Mouse (Mus musculus): ENCODE data around the gene Spaar.
A peak's percentile ranks its signal among the peaks of the same experiment; 100 is the strongest.

Gene Spaar

DNA sequence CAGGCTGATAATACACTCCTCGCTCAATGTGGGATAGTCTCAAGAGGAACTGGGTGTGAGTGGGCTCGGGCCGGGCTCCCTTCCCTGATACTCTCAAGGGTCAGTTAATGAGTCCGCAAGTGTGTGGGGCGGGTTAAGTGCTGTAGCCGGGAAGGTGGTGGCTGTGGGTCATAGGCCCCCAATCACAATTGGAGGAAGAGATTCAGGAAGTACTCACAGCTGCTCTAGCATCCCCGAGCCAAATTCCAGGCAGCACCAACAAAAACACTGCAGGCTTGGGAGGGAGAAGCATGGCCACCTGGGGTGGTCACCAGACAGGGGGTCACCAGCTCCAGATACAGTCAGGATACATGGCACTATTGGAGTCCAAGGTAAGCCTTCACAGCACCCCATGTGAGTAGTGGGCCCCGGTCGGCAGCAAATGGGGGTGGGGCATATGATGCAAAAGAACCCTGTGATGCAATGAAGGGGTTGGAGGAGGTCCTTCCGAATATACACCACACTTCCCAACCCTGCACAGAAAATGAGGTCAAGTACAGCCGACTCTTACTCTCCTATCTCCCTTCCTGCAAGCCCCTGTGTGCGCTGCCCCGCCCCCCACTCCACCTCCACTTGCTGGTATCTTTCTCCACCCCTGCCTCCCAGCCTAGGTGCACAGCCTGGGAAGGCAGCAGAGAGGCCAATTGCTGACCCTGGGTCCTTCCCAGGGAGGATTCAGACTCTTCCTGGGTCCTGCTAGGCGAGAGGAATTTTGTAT, at the start of gene Spaar:
TSS of gene Spaar (plus strand) at position 241 of the 757 bp plus-strand sequence.
- no peak for DNase-seq (ENCODE audit: low read depth, low spot score)

DNA sequence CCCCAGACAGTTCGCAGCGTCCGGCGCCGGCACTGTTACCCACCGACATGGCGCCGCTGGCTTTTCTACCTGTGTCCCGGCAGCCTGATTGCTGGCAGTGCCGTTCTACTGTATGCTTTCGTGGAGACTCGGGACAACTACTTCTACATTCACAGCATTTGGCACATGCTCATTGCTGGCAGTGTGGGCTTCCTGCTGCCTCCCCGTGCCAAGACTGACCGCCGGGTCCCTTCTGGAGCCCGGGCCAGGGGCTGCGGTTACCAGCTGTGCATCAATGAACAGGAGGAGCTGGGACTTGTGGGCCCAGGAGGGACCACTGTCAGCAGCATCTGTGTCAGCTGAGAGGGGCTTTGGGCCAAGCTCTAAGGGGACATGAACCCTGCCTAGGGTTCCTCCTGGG, 39.8 kb upstream of the Spaar start:
- no peak for DNase-seq (ENCODE audit: low read depth, low spot score)

DNA sequence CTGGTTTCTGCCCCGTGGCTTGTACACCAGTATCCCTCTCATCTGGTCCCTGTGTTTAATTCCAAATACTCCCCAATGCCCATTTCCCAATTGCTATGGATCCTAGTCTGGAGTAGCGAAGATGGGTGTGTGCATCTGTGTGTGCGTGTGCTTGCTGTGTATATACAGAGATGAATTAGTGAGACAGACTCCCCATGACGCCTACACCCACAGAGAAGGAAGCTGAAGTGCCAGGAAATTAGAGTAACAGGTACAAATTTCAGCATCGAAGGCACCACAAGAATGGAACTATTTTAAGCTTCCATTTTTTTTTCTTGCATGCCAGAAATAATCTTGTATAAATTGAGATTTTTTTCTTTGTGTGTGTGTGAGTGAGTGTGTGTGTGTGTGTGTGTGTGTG, 38.8 kb upstream of the Spaar start:
- no peak for DNase-seq (ENCODE audit: low read depth, low spot score)

DNA sequence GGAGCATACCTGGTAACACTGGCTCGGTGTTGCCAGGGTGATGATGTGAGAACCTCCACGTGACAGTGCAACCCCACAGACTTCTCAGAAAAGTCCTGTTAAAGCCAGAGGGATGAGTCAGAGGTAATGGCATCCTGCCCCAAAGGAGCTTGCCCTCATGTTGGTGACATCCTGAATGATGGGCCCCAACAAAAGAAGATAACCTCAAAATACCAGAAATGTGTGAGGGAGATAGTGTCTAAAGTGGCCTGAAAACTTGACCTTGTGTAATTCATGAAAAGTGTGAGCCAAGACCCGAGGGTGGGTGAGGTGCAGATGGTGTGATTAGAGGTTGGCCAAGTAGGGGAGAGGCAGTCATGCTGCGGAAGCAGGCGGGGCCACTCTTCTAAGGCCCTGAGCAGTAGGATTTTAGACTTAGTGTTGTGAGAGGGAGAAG, 36.0 kb upstream of the Spaar start:
- DNase-seq (ENCODE audit: low read depth, low spot score): no peak

GRCm38 (mm10) chr4:43694439-43695248, 35.2 kb upstream of the Spaar start:
- no peak for DNase-seq (ENCODE audit: low read depth, low spot score)

DNA sequence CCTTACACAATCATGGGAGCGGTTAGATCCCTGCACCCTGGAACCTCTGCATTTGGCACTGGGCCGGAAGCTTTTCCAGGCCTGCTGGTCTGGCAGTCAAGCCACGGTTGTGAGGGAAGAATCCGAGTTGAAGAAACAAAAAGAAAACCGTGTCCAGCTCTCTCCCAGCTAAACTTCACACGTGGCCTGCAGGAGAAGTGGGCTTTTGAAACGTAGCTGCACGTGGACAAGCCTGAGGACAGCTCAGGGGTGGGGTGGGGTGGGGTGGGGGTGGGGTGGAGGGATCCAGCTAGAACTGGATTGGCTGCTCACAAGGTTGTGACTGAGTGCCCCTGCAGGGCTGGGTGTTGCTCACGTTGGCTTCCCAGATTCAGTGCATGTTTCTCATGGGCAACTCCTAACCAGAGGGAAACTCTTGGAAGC, 34.6 kb upstream of the Spaar start:
- DNase-seq (ENCODE audit: low read depth, low spot score): peak; percentile 43

GRCm38 (mm10) chr4:43696561-43696960, 33.3 kb upstream of the Spaar start:
- DNase-seq (ENCODE audit: low read depth, low spot score): no peak

DNA sequence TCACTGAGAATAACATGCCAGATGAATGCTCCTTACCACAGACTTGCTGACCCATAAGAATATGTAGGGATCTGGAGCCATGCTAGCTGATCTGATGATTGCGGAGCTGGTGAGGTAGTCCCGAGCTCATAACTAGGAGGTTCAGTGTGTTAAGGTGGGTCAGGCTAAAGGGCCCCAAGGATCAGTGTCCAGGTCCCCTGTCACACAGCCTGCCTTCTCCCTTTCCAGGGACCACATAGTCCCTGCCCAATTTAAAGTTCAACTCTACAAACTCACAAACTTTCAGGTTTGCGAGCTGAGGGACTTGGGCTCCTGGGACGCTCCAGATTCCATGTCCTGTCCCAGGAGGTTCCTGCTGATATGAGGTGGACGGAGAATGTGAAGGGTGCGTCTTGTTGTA, 29.1 kb upstream of the Spaar start, which contains the start of gene Olfr70:
TSS of gene Olfr70 (minus strand) at position 101 of the 400 bp plus-strand sequence.
- no peak for DNase-seq (ENCODE audit: low read depth, low spot score)

DNA sequence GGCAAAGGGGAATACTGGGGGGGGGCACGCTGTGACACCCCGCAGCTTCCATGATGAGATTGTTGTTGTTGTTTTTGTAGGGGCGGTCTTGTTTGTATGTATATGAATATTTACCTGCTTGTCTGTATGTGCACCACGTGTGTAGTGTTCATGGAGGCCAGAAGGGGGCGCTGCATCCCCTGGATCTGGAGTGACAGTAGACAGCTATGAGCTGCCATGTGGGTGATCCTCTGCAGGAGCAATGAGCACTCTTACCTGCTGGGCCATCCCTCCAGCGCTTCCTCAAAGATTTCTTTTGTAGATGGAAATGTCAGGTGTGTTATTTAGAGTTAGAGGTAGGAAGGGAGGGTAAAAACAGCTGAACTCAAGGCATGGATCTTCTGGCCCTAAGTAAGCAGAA, 26.4 kb upstream of the Spaar start:
- DNase-seq (ENCODE audit: low read depth, low spot score): peak; percentile 65

DNA sequence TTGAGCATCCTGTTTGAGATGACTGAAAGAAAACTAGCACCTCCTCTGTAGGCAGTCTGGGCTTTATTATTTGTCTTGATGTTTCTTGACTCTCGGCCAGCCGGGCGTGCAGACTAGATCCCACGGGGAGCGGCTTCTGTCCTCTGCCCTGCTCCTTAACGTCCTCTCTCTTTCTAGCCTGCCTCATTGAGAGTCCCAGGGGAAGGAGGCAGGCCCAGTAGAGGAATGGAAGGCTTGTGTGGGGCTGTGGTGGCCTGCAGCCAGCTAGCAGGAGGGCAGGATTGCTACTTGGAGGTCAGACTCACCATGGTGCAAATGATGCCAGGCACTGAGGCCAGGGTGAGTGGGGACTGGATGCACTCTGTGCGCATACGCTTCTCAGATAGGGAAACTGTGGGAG, 26.0 kb upstream of the Spaar start:
- no peak for DNase-seq (ENCODE audit: low read depth, low spot score)

DNA sequence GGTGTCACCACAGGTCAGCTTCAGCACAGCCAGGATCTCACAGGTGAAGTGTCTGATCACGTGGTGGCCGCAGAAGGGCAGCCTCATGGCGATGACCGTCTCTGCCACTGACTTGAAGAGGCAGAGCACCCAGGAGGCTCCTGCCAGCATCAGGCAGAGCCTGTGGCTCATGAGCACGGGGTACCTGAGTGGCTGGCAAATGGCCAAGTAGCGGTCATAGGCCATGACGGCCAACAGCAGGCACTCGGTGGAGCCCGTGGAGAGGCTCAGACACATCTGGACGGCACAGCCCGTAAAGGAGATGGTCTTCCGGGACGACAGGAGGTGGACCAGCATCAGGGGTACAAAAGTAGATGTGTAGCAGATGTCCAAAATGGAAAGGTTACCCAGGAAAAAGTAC, 23.8 kb upstream of the Spaar start:
- no peak for DNase-seq (ENCODE audit: low read depth, low spot score)

- DNase-seq (ENCODE audit: low read depth, low spot score): no peak
These were observed 20.0 kb upstream of the Spaar start, which contains the start of gene Olfr71 for GRCm38 (mm10) chr4:43709869-43710268. Gene Olfr71, minus strand, starts transcription at chr4:43710255.

DNA sequence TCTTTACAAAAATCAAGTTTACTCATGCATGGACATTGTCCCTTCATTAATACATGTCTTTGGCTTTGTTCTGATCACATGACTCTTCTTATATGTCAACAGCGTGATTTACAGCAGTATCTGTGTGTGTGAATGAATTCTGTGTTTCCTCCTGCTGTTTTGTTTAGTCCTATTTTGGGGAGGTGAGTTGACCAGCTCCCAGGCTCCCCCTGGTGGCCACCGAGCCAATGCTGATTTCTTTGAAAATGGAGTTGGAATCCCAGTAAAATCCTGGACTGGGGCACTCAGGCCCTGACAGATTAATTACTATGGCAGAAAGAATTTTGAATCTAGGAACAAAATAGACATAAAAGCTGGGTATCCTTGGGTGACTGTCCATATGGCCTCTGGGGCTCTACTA, 18.0 kb upstream of the Spaar start:
- DNase-seq (ENCODE audit: low read depth, low spot score): peak; percentile 41

DNA sequence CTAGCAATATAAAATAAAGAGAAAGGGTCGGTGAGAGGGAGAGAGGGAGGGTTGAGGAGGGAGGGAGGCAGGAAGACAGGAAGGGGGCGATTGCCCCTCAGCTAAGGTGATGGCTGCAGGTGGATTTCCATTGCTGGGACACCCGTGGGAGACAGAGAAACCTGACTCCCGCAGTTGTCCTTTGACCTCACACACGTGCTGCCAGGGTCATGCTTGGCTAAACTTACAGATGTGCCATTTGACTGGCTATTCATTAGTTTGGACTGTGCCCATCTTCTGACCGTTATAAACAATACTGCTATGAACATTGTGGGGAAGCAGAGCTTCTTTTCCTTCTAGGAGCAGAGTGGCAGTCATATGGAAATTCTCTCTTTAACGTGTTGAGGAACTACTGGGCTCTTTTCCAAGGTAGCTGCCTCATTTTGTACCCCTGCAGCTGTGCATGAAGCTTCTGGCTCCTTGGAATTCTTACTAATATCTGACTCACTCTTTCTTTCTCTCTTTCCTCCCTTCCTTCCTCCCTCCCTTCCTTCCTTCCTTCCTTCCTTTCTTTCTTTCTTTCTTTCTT, 16.1 kb upstream of the Spaar start:
- no peak for DNase-seq (ENCODE audit: low read depth, low spot score)

DNA sequence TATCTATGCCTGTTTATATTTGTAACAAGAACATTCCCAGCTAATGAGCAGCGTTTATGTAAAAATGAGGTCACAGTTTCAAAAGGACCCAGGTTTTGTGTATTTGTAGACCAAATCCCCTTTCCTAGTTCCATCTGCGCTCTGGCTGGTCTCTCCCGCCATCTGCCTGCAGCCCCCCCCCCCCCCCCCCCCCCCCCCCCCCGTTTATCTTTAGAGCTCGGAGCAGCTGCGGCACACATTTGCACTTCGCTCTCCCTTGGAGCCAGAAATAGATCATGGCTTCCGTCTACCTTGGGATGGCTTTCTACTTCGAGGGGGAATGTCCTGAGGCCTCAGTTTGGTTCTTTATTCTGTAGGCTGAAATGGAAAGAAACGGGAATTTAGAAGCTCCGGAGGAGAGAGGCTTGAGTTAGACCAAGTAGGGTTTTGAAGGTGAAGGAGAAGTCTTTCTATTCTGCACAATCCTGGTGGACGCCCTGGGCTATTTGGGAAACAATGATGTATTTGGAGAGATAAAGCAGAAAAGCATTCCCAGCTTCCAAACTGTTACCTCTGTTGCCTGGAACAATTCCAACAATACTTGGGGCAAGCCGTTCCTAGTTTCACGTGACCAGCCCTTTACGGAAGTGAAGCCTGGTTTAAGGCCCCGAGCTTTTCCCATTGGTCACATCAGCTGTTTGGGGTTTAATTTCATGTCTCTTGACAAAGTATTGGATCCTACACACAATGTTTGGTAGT, 9.2 kb upstream of the Spaar start:
- peak; percentile 23 for DNase-seq (ENCODE audit: low read depth, low spot score)

- DNase-seq (ENCODE audit: low read depth, low spot score): no peak
These were observed 7.6 kb upstream of the Spaar start for GRCm38 (mm10) chr4:43722191-43722590.

DNA sequence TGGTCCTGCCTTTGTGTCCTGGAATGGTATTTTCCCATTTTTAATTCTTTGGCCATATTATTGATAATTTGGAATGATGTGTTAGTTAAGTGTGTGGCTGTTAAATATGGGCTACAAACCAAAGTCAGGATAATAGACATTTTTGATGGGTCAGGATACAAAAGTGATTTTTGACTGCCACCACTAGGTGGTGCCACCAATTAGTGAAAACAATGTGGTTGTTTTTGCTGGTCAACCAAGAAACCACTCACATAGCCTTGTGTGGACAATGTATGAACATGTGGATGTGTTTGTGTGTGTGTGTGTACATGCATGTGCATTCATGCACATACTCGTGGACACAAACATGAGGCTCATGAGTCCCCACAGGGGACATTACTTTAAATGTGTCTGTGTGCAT, 5.1 kb upstream of the Spaar start:
- peak; percentile 61 for DNase-seq (ENCODE audit: low read depth, low spot score)

DNA sequence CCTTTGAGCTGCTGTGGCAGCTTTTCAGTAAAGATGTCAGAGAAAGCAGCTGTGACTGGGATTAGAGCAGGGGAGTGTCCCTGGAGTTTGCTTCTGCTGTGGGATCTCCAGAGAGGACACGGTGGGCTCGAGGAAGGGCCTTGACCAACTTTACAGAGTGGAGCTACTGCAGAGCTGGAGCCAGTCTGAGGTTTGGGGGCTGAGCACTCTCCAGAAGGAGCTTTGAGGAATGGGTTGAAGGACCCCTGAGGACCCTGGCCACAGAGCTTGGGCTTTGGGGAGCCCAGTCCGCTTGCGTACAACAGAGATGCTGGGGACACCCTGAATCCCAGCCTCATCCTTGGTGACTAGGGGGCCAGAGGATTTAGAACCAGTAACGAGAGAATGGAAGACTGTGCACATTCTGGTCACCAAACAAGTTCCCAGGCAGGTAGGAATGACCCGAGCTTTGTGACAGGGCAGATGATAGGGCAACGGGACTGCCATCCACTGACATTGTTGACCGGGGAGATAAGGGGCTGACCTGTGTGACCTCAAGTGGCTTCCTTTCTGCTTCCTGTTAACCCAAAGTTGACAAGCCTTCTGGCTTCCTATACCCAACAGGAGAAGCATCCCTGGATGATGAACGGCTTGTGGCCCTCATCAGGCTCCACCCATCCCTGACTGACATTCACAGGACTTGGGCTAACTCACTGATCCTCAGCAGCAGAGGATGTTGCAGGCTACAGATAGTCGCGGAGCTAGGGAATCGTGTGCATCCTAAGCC, 3.4 kb upstream of the Spaar start:
- DNase-seq (ENCODE audit: low read depth, low spot score): no peak

DNA sequence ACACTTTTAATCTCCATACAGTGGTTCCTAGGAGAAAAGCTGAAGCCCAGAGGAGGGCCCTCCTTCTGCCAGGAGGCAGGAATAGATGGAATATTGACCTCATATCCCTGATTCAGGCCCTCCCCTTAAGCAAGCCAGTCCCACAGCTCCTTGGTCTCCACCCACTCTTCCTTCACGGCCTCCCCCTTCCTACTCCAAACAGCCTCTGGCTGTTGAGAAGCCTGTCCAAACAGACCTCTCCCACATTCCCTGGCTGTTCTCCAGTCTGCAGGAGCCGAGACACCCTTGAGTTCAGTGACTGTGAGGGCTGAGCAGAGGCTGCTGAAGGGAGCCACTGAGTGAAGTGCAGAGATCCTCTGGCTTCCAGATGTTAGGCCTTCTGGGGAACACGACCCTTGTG, 2.8 kb upstream of the Spaar start, which contains the start of gene Hrct1:
TSS of gene Hrct1 (plus strand) at position 194 of the 400 bp plus-strand sequence.
- no peak for DNase-seq (ENCODE audit: low read depth, low spot score)

DNA sequence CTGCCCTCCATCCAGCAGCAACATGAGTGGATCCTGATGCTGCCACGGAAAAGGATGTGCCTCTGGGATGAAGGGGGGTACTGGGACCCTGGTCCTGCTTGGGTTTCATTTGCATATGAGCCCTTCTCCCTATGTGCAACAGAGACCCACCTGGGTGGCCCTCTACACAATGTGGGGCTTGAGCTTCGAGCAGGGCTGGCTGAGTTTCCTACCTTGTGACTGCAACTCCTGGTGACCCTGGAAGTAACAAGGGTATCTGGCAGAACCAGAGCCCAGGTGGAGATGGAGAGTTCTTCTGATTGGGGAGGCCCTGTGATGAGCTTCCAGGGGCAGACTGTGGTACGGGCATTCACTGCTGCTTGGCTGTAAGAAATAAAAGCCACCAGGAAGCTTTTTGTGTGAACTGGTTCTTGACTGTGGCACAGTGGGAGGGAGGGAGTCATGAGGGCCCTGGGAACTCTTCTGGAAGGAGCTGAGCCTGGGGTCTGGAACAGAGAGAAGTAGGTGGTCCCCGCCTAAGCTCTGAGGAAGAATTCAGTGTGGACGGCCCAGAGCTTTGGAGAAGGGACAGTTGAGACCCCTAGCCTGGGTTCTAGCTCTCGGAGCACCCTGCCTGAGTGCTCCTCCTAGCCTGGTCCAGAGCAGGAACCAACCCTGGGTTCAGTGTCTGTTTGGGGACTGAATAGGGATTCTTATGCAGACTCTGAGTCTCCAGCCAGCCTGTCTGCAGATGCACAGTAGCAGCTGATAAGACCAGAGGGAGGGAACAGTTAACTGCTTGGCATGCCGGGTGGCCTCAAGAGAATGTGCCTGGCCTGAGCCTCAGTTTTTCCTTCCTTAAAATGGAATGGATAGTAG, 1.9 kb upstream of the Spaar start:
- no peak for DNase-seq (ENCODE audit: low read depth, low spot score)

Data from ES-CJ7 (cell line).